Mouse (Mus musculus): ENCODE results near the gene Wt1. TPM values are rescaled to one million over a fixed set of nuclear protein-coding genes. Genes with fewer than 3 reads are reported as not detected.

Gene Wt1
- 20.9 TPM for polyA plus RNA-seq (2015; fragmentation: Illumina TruSeq; extraction: RNeasy Lipid Tissue Mini Kit (QIAGEN cat#74804); ENCODE audit: insufficient read depth, low replicate concordance)

DNA sequence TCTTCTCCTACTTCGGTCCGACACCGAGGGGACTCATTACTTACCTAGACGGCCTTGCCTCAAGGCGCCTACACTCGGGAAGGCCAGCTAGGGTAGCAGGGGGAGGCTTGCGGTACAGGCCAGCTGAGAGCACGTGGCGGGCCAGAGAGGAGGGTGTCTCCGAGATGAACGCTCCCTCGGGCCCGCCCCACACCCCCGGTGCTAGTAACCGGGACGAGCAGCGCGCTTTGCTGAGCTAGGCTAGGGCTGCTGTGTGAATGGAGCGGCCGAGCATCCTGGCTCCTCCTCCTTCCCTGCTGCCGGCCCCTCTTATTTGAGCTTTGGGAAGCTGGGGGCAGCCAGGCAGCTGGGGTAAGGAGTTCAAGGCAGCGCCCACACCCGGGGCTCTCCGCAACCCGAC lies at the start of gene Wt1:
TSS of gene Wt1 (plus strand) at position 251 of the 400 bp plus-strand sequence.

GRCm38 (mm10) chr2:105091718-105092117 lies 34.6 kb upstream of the Wt1 start, which contains the start of gene Gm11060:
Gene Gm11060 (plus strand): TSS chr2:105092018.

Other genes with a start within 250 kb of the Wt1 start
- 302 TPM for gene Eif3m, start 109.4 kb upstream of the Wt1 start, polyA plus RNA-seq (2015; fragmentation: Illumina TruSeq; extraction: RNeasy Lipid Tissue Mini Kit (QIAGEN cat#74804); ENCODE audit: insufficient read depth, low replicate concordance)
- gene Gm11060, start 34.5 kb upstream of the Wt1 start, polyA plus RNA-seq (2015; fragmentation: Illumina TruSeq; extraction: RNeasy Lipid Tissue Mini Kit (QIAGEN cat#74804); ENCODE audit: insufficient read depth, low replicate concordance) = not detected
- not detected for gene Them7, start 97.8 kb downstream of the Wt1 start, polyA plus RNA-seq (2015; fragmentation: Illumina TruSeq; extraction: RNeasy Lipid Tissue Mini Kit (QIAGEN cat#74804); ENCODE audit: insufficient read depth, low replicate concordance)